Mouse (Mus musculus): Measurements from ENCODE around the gene Mgmt.
A peak's percentile ranks its signal among the peaks of the same experiment; 100 is the strongest.

Gene Mgmt

DNA sequence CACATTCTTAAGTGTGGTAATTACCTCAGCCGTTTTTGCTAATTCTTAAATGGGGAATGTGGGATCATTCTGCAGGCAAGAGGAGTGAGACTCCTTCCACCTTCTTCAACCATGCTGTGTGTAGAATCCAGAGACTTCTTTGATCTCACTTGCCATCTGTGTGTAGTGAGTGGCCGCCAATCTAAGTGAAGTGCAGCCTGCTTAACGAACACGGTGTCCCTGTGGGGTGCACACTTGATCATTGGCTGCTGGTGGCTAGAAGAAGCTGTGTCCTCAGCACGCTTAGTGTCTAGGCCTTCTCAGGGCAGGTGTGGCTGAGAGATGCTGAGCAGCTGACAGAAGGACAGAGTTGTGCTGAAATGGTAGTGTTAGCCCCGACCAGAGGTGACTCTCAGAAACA lies 113.9 kb downstream of the Mgmt start:
- no peak for DNase-seq

- no peak for DNase-seq
Observed at GRCm38 (mm10) chr7:137009732-137010275, 115.4 kb downstream of the Mgmt start.

- DNase-seq: no peak
Observed at GRCm38 (mm10) chr7:137010451-137010850, 116.0 kb downstream of the Mgmt start.

DNA sequence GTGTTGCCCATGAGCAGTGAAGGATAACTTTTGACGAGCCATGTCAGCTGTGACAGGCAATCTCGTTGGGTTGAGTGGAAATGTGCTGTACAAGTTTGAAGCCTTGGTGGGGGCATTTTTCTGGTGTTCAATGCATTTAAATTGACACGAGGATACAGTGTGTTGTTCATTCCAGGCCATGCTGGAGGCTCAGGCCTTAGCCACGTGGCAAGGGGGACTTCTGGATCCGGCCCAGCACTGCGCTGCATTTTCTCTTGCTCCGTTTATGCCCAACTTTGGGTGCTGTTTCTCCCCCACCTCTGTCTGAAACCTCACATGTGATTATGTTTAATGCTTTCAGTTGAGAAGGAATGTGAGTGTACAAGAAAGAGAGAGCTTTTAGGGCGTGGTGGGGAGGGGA lies 118.3 kb downstream of the Mgmt start:
- no peak for DNase-seq

DNA sequence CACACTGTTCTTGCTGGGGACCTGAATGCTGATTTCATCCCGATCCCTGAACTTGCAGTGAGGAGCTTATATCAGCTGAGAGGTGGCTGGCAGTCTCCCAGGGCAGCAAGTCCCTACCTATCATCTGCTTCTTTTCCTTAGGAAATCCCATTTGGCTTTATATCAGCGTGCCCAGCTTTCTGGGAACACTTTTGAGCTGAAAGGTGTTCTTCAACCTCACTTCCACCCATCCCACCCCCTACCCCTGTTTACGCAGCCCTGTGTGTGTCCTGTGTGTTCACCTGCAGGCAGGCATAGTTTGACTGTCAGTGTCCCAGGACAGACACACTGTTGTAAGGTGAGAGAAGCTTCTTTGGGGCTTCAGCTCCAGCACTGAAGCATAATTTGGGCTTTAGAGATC lies 119.0 kb downstream of the Mgmt start:
- no peak for DNase-seq

- no peak for DNase-seq
Observed at GRCm38 (mm10) chr7:137018614-137019013, 124.2 kb downstream of the Mgmt start.

GRCm38 (mm10) chr7:137020195-137020594 lies 125.8 kb downstream of the Mgmt start:
- no peak for DNase-seq

- no peak for DNase-seq
Observed at GRCm38 (mm10) chr7:137030789-137031188, 136.4 kb downstream of the Mgmt start.

- DNase-seq: no peak
Observed at GRCm38 (mm10) chr7:137033177-137033576, 138.8 kb downstream of the Mgmt start.

GRCm38 (mm10) chr7:137034986-137035385 lies 140.6 kb downstream of the Mgmt start:
- no peak for DNase-seq

GRCm38 (mm10) chr7:137035916-137036315 lies 141.5 kb downstream of the Mgmt start:
- DNase-seq: no peak

DNA sequence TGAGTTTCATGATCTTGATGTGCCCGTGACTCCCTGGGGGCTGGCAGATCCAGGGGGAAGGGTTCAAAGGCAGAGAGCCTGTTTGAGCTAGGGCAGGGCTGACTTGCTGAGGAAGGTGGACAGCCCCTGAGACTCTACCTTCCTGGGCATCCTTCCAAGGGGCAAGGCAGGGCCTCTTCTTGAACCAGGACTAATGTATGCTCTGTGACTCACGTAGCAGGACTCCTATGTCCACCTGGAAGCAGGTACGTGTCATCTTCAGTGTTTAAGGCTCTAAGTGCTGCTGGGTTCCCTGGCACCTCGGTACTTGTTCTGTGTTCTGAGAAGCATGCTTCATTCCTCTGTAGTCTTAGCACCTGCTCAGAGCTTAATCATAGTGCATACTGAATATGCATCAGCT lies 143.1 kb downstream of the Mgmt start:
- DNase-seq: no peak

GRCm38 (mm10) chr7:137037872-137038271 lies 143.5 kb downstream of the Mgmt start:
- no peak for DNase-seq

DNA sequence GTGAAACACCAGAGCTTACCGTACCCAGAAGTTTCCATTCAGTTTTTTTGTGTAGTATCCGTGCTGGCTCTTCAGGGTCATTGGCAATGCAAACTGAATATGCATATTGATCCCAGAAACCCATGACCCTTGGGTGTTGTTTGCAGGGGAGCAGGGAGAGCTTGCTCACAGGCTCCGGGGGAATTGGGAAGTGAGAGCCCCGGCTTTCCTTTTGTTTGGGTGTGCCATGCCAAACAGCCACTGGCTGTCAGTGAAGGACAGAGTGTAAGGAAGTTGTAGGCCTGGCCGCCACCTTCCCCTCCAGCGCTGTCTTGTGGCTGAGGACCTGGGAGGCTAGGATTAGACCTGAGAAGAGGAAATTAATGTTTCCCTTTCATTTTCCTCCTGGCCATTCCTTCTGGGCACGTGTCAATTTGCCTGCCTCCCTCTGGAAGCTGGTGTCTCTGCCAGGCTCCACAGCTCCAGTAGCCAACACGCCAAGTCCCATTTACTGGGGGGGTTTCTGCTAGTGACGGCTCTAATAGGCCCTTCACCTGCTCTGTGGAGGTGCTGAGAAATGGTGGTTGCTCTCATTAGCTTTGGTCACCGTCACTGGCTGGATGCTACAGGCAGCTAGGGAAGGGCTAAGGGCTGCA lies 144.0 kb downstream of the Mgmt start:
- no peak for DNase-seq

GRCm38 (mm10) chr7:137038946-137039320 lies 144.5 kb downstream of the Mgmt start:
- no peak for DNase-seq

DNA sequence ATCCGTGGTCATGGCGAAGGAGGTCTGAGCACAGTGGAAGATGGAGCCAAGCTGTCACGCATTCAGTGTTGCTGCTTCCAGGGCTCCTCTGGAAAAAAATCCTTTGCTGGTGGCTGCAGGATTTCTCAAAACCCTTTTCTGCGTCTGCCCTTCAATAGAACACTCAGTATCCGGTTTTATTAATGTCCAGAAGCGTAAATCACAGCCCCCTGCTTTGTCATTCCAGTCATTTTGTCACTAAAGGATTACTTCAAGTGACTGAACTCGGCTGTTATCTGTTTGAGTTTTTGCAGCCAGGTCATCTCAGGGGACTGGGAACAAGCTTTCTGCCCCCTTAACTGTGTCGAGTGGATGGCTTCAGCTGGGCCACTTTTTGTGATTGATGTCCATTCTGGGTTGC lies 146.2 kb downstream of the Mgmt start:
- DNase-seq: no peak

- DNase-seq: peak; percentile 8
Observed at GRCm38 (mm10) chr7:137046891-137047290, 152.5 kb downstream of the Mgmt start.

GRCm38 (mm10) chr7:137048086-137048922 lies 153.9 kb downstream of the Mgmt start:
- DNase-seq: no peak

DNA sequence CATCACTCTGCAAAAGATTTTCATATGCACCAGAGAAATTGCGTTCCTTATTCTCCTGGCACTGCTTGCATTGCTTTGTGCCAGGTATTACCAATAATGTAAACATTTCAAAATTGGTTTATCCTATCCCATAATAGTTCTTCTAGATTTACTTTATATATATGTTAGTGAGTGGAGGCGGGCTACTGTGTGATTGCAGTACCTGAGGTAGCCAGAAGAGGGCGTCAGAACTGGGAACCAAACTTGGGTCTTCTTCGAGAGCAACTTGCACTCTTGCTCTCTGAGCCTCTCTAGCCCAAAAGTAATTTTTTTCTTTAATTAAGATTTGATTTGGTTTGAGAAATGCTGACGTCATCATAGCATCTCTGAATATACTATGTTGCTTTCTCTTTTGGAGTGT lies 159.9 kb downstream of the Mgmt start:
- no peak for DNase-seq

DNA sequence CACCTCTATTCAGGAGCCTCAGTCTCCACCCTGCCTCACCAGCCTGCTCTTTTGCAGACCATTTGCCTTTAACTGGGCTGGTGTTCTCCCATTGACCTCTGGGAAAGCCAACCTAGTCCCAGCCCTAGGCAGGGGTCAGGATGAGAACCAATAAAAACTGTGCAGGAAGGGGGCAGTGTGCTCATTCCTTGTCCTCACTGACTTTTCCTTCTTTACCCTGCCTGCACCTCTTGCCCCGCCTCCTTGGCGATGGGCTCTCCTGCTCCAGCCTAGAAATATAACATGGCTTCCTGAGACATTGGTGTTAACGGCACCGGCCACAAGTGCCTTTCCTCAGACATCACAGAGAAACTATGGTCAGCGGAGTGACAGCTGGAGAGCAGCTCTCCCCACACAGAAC lies 161.7 kb downstream of the Mgmt start:
- no peak for DNase-seq

- DNase-seq: peak; percentile 37
Observed at GRCm38 (mm10) chr7:137060488-137060887, 166.1 kb downstream of the Mgmt start.

DNA sequence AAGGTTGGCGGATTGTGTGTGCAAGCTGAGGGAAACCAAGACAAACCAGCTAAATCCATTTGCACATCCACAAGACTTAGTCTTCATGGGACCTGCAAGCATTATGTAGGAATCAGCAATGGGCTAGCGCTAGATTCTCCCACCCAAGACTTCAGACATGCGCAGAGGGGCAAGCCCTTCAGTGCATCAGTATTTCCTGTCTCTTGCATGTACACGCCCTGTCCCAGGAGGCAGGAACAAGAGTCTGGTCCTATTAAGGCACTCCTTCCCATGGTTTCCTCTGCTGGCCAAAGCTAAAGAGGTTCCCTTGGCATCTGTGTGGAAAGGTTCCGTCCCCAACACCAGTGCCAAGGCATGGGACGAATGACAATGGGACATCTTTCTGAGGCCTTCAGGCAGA lies 166.7 kb downstream of the Mgmt start:
- DNase-seq: no peak

DNA sequence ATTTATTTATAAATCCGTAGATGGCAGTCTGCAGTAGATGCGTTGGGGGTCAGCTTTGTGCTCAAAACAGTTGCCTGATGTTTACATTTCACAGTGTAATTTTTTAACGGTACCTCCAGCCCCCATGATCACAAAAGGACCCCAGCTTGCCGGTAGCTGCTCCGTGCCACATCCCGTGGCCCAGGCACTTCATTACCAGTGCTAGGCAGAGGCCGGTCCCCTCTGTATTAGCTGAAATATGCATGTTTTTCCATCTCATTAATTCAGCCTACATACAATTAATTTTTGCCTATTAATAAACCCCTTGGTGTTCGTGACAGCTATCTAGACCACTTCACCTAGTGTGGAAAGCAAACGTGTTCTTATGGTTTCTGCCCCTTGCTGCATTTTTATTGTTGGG lies 169.8 kb downstream of the Mgmt start:
- no peak for DNase-seq

- DNase-seq: no peak
Observed at GRCm38 (mm10) chr7:137065408-137065807, 171.0 kb downstream of the Mgmt start.

Data from right cerebral cortex, postnatal 14 days (tissue).